Mouse (Mus musculus): ENCODE data around the gene Foxc2. TPM values are rescaled to one million over a fixed set of nuclear protein-coding genes. Genes with fewer than 3 reads are reported as not detected.

The Foxc2 gene
- total and polyA plus RNA-seq, 2 experiments from 2014 or later = 2.6 to 10.9 TPM

GRCm38 (mm10) chr8:121084210-121084951 lies 31.6 kb upstream of the Foxc2 start, which contains the start of gene Foxf1:
Gene Foxf1, plus strand, starts transcription at chr8:121084386.
- H3K9ac ChIP-seq (replicated peaks; ENCODE audit: low read length, poor library complexity, severe bottlenecking) = no peak within 1 kb of the TSS
- no peaks in the 10 kb centered on the region for H3K9me3 ChIP-seq (ENCODE audit: low read length)
- DNase-seq (ENCODE audit: low spot score) (no peak), ATAC-seq (ENCODE audit: low FRiP score) (no peak; the same call in 1 of the 2 replicates)
- peak within 1 kb of the TSS; percentile 57 for H3K4me2 ChIP-seq (ENCODE audit: low read depth, low read length, poor library complexity, severe bottlenecking)
- H3K4me3 ChIP-seq (ENCODE audit: low read depth, low read length) = peak within 1 kb of the TSS; percentile 32
- under 1% methylated on average over 52 of the region's 83 CpGs for WGBS
- H3K27me3 ChIP-seq (ENCODE audit: insufficient read depth, low read length) = peaks cover 86% of the 10 kb centered on the region
- H3K36me3 ChIP-seq (ENCODE audit: insufficient read depth, low read length) = no peaks in the 10 kb centered on the region
- H3K27ac ChIP-seq (ENCODE audit: low read depth, low read length) = no peak within 1 kb of the TSS
- TF ChIP-seq CTCF (IDR thresholded peaks at IDR 0.05) = no peak
- no peaks in the 10 kb centered on the region for H3K4me1 ChIP-seq (ENCODE audit: insufficient read depth, low read length)

GRCm38 (mm10) chr8:121085011-121085410 lies 31.0 kb upstream of the Foxc2 start:
- H3K4me2 ChIP-seq (ENCODE audit: low read depth, low read length, poor library complexity, severe bottlenecking) = no peak overlapping the region
- H3K27me3 ChIP-seq (ENCODE audit: insufficient read depth, low read length) = peaks cover 86% of the 10 kb centered on the region
- peak overlapping the region; percentile 32; the same call in 1 of the 2 replicates for H3K4me3 ChIP-seq (ENCODE audit: low read depth, low read length)
- H3K36me3 ChIP-seq (ENCODE audit: insufficient read depth, low read length) = no peaks in the 10 kb centered on the region
- no peak overlapping the region for H3K27ac ChIP-seq (ENCODE audit: low read depth, low read length)
- WGBS = 1% methylated on average over 30 of the region's 30 CpGs
- TF ChIP-seq CTCF (IDR thresholded peaks at IDR 0.05) = no peak
- ATAC-seq (ENCODE audit: low FRiP score) (no peak), DNase-seq (ENCODE audit: low spot score) (no peak)
- H3K9ac ChIP-seq (replicated peaks; ENCODE audit: low read length, poor library complexity, severe bottlenecking) = no peak overlapping the region
- no peaks in the 10 kb centered on the region for H3K9me3 ChIP-seq (ENCODE audit: low read length)
- no peaks in the 10 kb centered on the region for H3K4me1 ChIP-seq (ENCODE audit: insufficient read depth, low read length)

- Histone ChIP-seq H3K4me2 (ENCODE audit: low read depth, low read length, poor library complexity, severe bottlenecking) (no peak overlapping the region), H3K27ac (ENCODE audit: low read depth, low read length) (no peak overlapping the region), H3K4me1 (ENCODE audit: insufficient read depth, low read length) (no peaks in the 10 kb centered on the region), H3K4me3 (ENCODE audit: low read depth, low read length) (no peak overlapping the region), H3K9me3 (ENCODE audit: low read length) (no peaks in the 10 kb centered on the region), H3K36me3 (ENCODE audit: insufficient read depth, low read length) (no peaks in the 10 kb centered on the region), H3K9ac (replicated peaks; ENCODE audit: low read length, poor library complexity, severe bottlenecking) (no peak overlapping the region), H3K27me3 (ENCODE audit: insufficient read depth, low read length) (peaks cover 86% of the 10 kb centered on the region)
- TF ChIP-seq CTCF (IDR thresholded peaks at IDR 0.05) = no peak
- ATAC-seq (ENCODE audit: low FRiP score) (no peak), DNase-seq (ENCODE audit: low spot score) (no peak)
- 42% methylated on average over 3 of the region's 3 CpGs for whole genome bisulfite sequencing
Measured at GRCm38 (mm10) chr8:121085561-121085960, 30.4 kb upstream of the Foxc2 start.

GRCm38 (mm10) chr8:121086004-121086900 lies 29.7 kb upstream of the Foxc2 start:
- Histone ChIP-seq H3K27ac (ENCODE audit: low read depth, low read length) (no peak overlapping the region), H3K4me2 (ENCODE audit: low read depth, low read length, poor library complexity, severe bottlenecking) (no peak overlapping the region), H3K4me1 (ENCODE audit: insufficient read depth, low read length) (no peaks in the 10 kb centered on the region), H3K9ac (replicated peaks; ENCODE audit: low read length, poor library complexity, severe bottlenecking) (no peak overlapping the region), H3K27me3 (ENCODE audit: insufficient read depth, low read length) (peaks cover 87% of the 10 kb centered on the region), H3K4me3 (ENCODE audit: low read depth, low read length) (no peak overlapping the region), H3K36me3 (ENCODE audit: insufficient read depth, low read length) (no peaks in the 10 kb centered on the region), H3K9me3 (ENCODE audit: low read length) (no peaks in the 10 kb centered on the region)
- ATAC-seq (ENCODE audit: low FRiP score) = no peak
- WGBS = 15% methylated on average over 19 of the region's 19 CpGs
- no peak for DNase-seq (ENCODE audit: low spot score)
- TF ChIP-seq CTCF (IDR thresholded peaks at IDR 0.05) = no peak

- Histone ChIP-seq H3K9me3 (ENCODE audit: low read length) (no peaks in the 10 kb centered on the region), H3K4me3 (ENCODE audit: low read depth, low read length) (no peak overlapping the region), H3K27ac (ENCODE audit: low read depth, low read length) (no peak overlapping the region), H3K4me2 (ENCODE audit: low read depth, low read length, poor library complexity, severe bottlenecking) (no peak overlapping the region), H3K4me1 (ENCODE audit: insufficient read depth, low read length) (no peaks in the 10 kb centered on the region), H3K36me3 (ENCODE audit: insufficient read depth, low read length) (no peaks in the 10 kb centered on the region), H3K9ac (replicated peaks; ENCODE audit: low read length, poor library complexity, severe bottlenecking) (no peak overlapping the region), H3K27me3 (ENCODE audit: insufficient read depth, low read length) (peaks cover 86% of the 10 kb centered on the region)
- ATAC-seq (ENCODE audit: low FRiP score) = no peak
- DNase-seq (ENCODE audit: low spot score) = no peak
- no peak for TF ChIP-seq CTCF (IDR thresholded peaks at IDR 0.05)
- WGBS = 5% methylated on average over 8 of the region's 8 CpGs
Measured at GRCm38 (mm10) chr8:121088281-121088680, 27.7 kb upstream of the Foxc2 start.
